Mouse (Mus musculus) mouse embryonic stem cell (cell line): Measurements from ENCODE around the gene Taar5.

ENCODE experiments used
- in situ Hi-C, 2 experiments: fragments of 300-500 bp; cut with MboI; formaldehyde crosslinking; loops; 1 replicate in 1 of 2; 3 replicates in 1 of 2; pipeline ENCODE4 v1.14.3; 2019 to 2020; ENCODE audit warnings: low sequenced_read_pairs in 2 of 2, low pct_unique_long_range_greater_than_20kb in 1 of 2, mixed read lengths in 1 of 2; ENCODE audit not compliant: unreplicated experiment in 1 of 2

Gene Taar5

DNA sequence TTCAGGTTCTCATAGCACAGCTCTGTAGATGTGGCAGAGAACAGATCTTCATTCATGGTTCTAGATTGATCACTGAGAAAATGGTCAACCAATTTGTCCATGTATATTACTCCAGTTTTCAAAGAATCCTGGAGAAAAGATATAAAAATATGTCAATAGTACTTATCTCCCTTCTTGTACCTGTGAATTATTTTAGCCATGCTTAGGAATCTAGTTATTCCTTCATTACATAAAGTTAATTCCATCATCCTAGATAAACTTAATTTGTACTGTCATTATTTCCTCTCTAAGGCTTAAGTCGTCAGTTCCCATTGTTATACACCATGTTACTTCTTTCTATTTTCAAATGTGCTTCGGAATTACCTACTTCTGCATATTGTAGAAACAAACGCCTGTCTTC is 22.9 kb downstream of the Taar5 start, which contains the start of gene Taar7a:
TSS of gene Taar7a (minus strand) at position 101 of the 400 bp plus-strand sequence.
- in situ Hi-C loops, result loop anchor here (25.0 kb wide), 2 partner anchors 94 to 319 kb away; partner anchors contain the start of genes Taar8a (in 1 of the 2) and Taar8b (in 1 of the 2)

DNA sequence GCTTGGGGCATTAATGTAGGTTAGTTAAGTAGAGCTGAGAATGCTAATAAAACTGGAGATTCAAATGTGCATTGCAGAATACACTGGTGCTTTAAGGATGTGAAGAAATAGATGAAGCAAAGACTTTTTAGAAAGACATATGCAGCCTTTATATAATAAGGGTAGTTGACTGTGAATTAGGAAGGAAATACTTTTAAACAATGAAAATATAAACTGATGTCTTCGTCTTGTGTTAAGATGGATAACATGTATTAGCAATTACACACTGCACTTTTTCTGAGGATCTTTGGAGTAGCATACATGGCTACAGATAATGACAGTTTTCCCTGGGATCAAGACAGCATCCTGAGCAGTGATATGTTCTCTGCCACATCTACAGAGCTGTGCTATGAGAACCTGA is 29.1 kb downstream of the Taar5 start, which contains the start of gene Taar7b:
TSS of gene Taar7b (plus strand) at position 301 of the 400 bp plus-strand sequence.
- in situ Hi-C loops, result loop anchor here (25.0 kb wide), 2 partner anchors 88 to 313 kb away; partner anchors contain the start of genes Taar8a (in 1 of the 2) and Taar8b (in 1 of the 2)

DNA sequence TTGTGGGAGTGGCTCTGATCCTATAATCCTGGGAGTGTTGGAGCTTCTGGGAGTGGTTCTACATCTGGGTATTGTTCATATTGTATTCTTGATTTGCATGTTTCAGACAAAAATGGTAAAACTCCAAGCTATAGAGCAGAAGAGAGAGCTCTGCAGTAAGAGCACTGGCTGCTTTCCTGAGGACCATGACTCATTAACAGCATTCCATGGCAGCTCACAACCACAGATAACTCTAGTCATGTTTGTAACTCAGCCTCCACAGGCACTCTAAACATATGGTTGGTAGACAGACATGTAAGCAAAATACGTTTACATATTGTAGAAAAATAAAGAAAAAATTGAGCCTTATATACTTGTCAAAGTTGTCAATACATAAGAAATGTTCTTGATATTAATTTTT is 35.9 kb downstream of the Taar5 start:
- in situ Hi-C loops, result no loop called here

DNA sequence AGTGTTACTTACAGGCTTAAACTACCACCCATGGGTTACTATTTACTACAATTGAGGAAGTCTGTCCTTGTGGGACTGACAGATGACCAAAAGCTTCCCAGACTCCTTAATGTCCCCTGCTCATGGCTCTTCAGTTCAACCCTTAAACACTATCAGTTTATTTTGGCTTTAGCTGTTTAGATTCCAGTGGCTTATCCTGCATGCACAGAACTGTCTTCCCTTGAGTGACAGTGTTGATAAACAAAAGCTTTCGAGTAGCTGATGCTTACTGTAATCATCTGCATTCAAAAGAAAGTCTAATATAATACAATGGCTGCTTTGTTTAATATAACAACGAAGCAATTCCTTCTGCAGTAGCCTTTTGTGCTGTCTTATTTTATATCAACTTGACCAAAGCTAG is 36.5 kb downstream of the Taar5 start:
- in situ Hi-C loops, result no loop called here

DNA sequence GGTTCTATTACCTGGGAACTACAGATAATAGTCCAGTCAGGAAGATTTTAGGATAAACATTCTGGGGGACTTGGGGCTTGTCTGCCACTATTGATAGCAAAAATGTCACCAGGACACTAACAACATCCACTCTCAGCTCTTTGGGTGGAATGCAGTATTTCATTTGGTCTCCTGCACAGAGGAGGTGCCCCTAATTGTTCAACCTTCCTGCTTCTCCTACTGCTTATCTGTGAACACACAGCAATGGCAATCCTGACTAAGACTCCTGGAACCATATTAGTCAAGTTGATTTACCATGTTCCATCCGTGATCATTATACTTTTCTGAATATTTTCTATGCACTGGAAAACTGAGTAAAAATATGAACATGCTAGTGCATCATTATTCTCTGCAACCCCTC is 37.6 kb downstream of the Taar5 start:
- in situ Hi-C loops, result no loop called here
